Mouse (Mus musculus): ENCODE results near the gene Slco4c1. TPM values are rescaled to one million over a fixed set of nuclear protein-coding genes. Genes with fewer than 3 reads are reported as not detected.
A peak's percentile ranks its signal among the peaks of the same experiment; 100 is the strongest.

Gene Slco4c1
- total and polyA plus RNA-seq, 3 experiments: not detected

- peaks cover 0 to 5% of the 10 kb centered on the region in 2 experiments; a peak in 2 of 4 replicates for H3K4me1 ChIP-seq (ENCODE audit: control insufficient read depth in 1 of 2, insufficient read depth in 2 of 2, low read length in 2 of 2)
- no peaks in the 10 kb centered on the region for H3K9me3 ChIP-seq (replicated peaks; ENCODE audit: insufficient read depth, low read length)
- no peaks in the 10 kb centered on the region for H3K27me3 ChIP-seq (ENCODE audit: control insufficient read depth in 1 of 2, insufficient read depth in 2 of 2, low read length in 2 of 2)
- TF ChIP-seq TBP (IDR thresholded peaks at IDR 0.05; ENCODE audit: low read depth, low read length): peak; percentile 83
- no peak for TF ChIP-seq MYC (IDR thresholded peaks at IDR 0.05; ENCODE audit: low read depth, low read length)
- peak; percentile 53 for DNase-seq (ENCODE audit: low read depth, low spot score)
- no peak overlapping the region for H3K9ac ChIP-seq (ENCODE audit: control insufficient read depth, low read depth, low read length, poor library complexity, severe bottlenecking)
- H3K36me3 ChIP-seq (ENCODE audit: control insufficient read depth in 1 of 2, insufficient read depth in 2 of 2, low read length in 2 of 2): peaks cover 0 to 2% of the 10 kb centered on the region in 2 experiments; a peak in 2 of 4 replicates
- no peak overlapping the region; the same call in 1 of the 2 replicates for H3K27ac ChIP-seq (ENCODE audit: control insufficient read depth, low read depth, low read length)
- peak overlapping the region; percentile 54 to 55 for H3K4me3 ChIP-seq (ENCODE audit: control insufficient read depth in 1 of 2, insufficient read depth in 1 of 2, low read depth in 2 of 2, low read length in 2 of 2)
- H3K79me2 ChIP-seq (ENCODE audit: control insufficient read depth, insufficient read depth, low read length, poor library complexity): no peaks in the 10 kb centered on the region
Observed at GRCm38 (mm10) chr1:96870764-96871307, 1.1 kb downstream of the Slco4c1 start.

- Histone ChIP-seq H3K4me3 (ENCODE audit: control insufficient read depth in 1 of 2, insufficient read depth in 1 of 2, low read depth in 2 of 2, low read length in 2 of 2) (no peak overlapping the region), H3K9me3 (replicated peaks; ENCODE audit: insufficient read depth, low read length) (no peaks in the 10 kb centered on the region), H3K36me3 (ENCODE audit: control insufficient read depth in 1 of 2, insufficient read depth in 2 of 2, low read length in 2 of 2) (peaks cover 0 to 2% of the 10 kb centered on the region in 2 experiments; a peak in 2 of 4 replicates), H3K9ac (ENCODE audit: control insufficient read depth, low read depth, low read length, poor library complexity, severe bottlenecking) (no peak overlapping the region), H3K27me3 (ENCODE audit: control insufficient read depth in 1 of 2, insufficient read depth in 2 of 2, low read length in 2 of 2) (no peaks in the 10 kb centered on the region), H3K27ac (ENCODE audit: control insufficient read depth, low read depth, low read length) (no peak overlapping the region), H3K4me1 (ENCODE audit: control insufficient read depth in 1 of 2, insufficient read depth in 2 of 2, low read length in 2 of 2) (peaks cover 0 to 5% of the 10 kb centered on the region in 2 experiments; a peak in 2 of 4 replicates), H3K79me2 (ENCODE audit: control insufficient read depth, insufficient read depth, low read length, poor library complexity) (no peaks in the 10 kb centered on the region)
- no peak for TF ChIP-seq ELF1 (IDR thresholded peaks at IDR 0.05; ENCODE audit: low read depth, low read length)
- TF ChIP-seq CTCF (IDR thresholded peaks at IDR 0.05 in 2 of 3, conservative IDR thresholded peaks at IDR 0.05 in 1 of 3; ENCODE audit: control insufficient read depth in 1 of 3, insufficient read depth in 1 of 3, low read depth in 2 of 3, low read length in 3 of 3, poor library complexity in 1 of 3, severe bottlenecking in 1 of 3): no peak
- TF ChIP-seq CHD2 (IDR thresholded peaks at IDR 0.05; ENCODE audit: low read length): no peak
- no peak for TF ChIP-seq MAX (IDR thresholded peaks at IDR 0.05; ENCODE audit: low read length)
- peak; percentile 39 for DNase-seq (ENCODE audit: low read depth, low spot score)
Observed at GRCm38 (mm10) chr1:96868722-96869121, 3.2 kb downstream of the Slco4c1 start.

- TF ChIP-seq TCF12 (IDR thresholded peaks at IDR 0.05; ENCODE audit: low read depth, low read length) (no peak), SIN3A (IDR thresholded peaks at IDR 0.05; ENCODE audit: low read length) (no peak), MXI1 (IDR thresholded peaks at IDR 0.05; ENCODE audit: low read depth, low read length) (no peak), NRF1 (IDR thresholded peaks at IDR 0.05; ENCODE audit: insufficient read depth, low read depth, low read length, poor library complexity, severe bottlenecking) (no peak), MAX (IDR thresholded peaks at IDR 0.05; ENCODE audit: low read length) (no peak), ETS1 (IDR thresholded peaks at IDR 0.05; ENCODE audit: low read depth, low read length) (no peak), SMC3 (IDR thresholded peaks at IDR 0.05; ENCODE audit: low read depth, low read length) (no peak), CTCF (IDR thresholded peaks at IDR 0.05 in 2 of 3, conservative IDR thresholded peaks at IDR 0.05 in 1 of 3; ENCODE audit: control insufficient read depth in 1 of 3, insufficient read depth in 1 of 3, low read depth in 2 of 3, low read length in 3 of 3, poor library complexity in 1 of 3, severe bottlenecking in 1 of 3) (no peak), BHLHE40 (IDR thresholded peaks at IDR 0.05; ENCODE audit: borderline replicate concordance, low read depth, low read length) (no peak), ELF1 (IDR thresholded peaks at IDR 0.05; ENCODE audit: low read depth, low read length) (no peak)
- no peak overlapping the region for H3K27ac ChIP-seq (ENCODE audit: control insufficient read depth, low read depth, low read length)
- DNase-seq (ENCODE audit: low read depth, low spot score): no peak
- no peak overlapping the region for H3K4me3 ChIP-seq (ENCODE audit: control insufficient read depth in 1 of 2, insufficient read depth in 1 of 2, low read depth in 2 of 2, low read length in 2 of 2)
- peaks cover 0 to 5% of the 10 kb centered on the region in 2 experiments; a peak in 2 of 4 replicates for H3K4me1 ChIP-seq (ENCODE audit: control insufficient read depth in 1 of 2, insufficient read depth in 2 of 2, low read length in 2 of 2)
- H3K79me2 ChIP-seq (ENCODE audit: control insufficient read depth, insufficient read depth, low read length, poor library complexity): no peaks in the 10 kb centered on the region
- H3K36me3 ChIP-seq (ENCODE audit: control insufficient read depth in 1 of 2, insufficient read depth in 2 of 2, low read length in 2 of 2): peaks cover 0 to 2% of the 10 kb centered on the region in 2 experiments; a peak in 2 of 4 replicates
- H3K27me3 ChIP-seq (ENCODE audit: control insufficient read depth in 1 of 2, insufficient read depth in 2 of 2, low read length in 2 of 2): no peaks in the 10 kb centered on the region
- no peaks in the 10 kb centered on the region for H3K9me3 ChIP-seq (replicated peaks; ENCODE audit: insufficient read depth, low read length)
- no peak overlapping the region for H3K9ac ChIP-seq (ENCODE audit: control insufficient read depth, low read depth, low read length, poor library complexity, severe bottlenecking)
Observed at GRCm38 (mm10) chr1:96866002-96866401, 6.0 kb downstream of the Slco4c1 start.
